In the genomic region with DNA sequence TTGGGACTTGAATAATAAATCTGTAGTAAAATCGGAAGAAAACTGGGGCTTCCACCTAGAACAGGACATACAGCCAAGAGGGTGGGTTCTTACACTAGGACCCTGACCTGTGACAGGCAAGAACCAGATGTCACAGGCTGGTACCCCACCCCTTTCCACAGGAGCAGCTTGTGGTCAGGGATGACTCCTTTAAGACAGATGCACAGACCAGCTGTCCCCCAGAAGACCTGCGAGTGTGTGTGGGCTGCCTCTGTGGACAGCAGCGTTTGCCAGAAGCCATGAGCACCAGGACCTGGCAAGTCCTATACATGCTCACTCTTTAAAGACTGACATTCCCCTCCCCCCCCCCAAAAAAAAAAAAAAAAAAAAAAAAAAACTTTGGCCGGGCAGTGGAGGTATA, we compare ENCODE assay signal across 29 mouse cellular contexts.
"Had no signal": no experiment of that assay in that cellular context is flagged by ENCODE, and none has a peak within 500 bp of the region (broad histone marks: within the 10 kb centered on the region; RNA-seq: fewer than 3 reads in every experiment).

No protein-coding gene starts in this region.

- H3K9me3 ChIP-seq: heart, embryonic 12.5 days; heart, embryonic 13.5 days; heart, embryonic 15.5 days; hindbrain, embryonic 12.5 days; hindbrain, embryonic 13.5 days; hindbrain, embryonic 15.5 days; intestine, embryonic 15.5 days; kidney, embryonic 15.5 days had no signal

- DNase-seq: heart, postnatal 10 days; heart, postnatal 14 days; heart, postnatal 36 days; heart, postnatal 4 days; kidney, adult 18-20 months; kidney, adult 2 months; kidney, adult 8-10 months; kidney, adult 9 months; kidney, postnatal 10 days; kidney, postnatal 14 days; kidney, postnatal 36 days; kidney, postnatal 4 days; layer of hippocampus, adult 9-11 months; layer of hippocampus, postnatal 36 days had no signal

- H3K4me3 ChIP-seq: heart, embryonic 12.5 days; heart, embryonic 13.5 days; heart, embryonic 15.5 days; hindbrain, embryonic 10.5 days; hindbrain, embryonic 12.5 days; hindbrain, embryonic 13.5 days; hindbrain, embryonic 15.5 days; intestine, embryonic 15.5 days; kidney, embryonic 15.5 days; layer of hippocampus, adult 2 months; left cerebral cortex, adult 2 months had no signal

- H3K27me3 ChIP-seq: heart, embryonic 12.5 days; heart, embryonic 13.5 days; heart, embryonic 15.5 days; hindbrain, embryonic 12.5 days; hindbrain, embryonic 13.5 days; hindbrain, embryonic 15.5 days; intestine, embryonic 15.5 days; kidney, embryonic 15.5 days had no signal

- H3K4me2 ChIP-seq: heart, embryonic 11.5 days; heart, embryonic 12.5 days; heart, embryonic 13.5 days; heart, embryonic 15.5 days; hindbrain, embryonic 12.5 days; hindbrain, embryonic 13.5 days; hindbrain, embryonic 14.5 days; hindbrain, embryonic 15.5 days; intestine, embryonic 15.5 days; kidney, embryonic 15.5 days had no signal

- H3K27ac ChIP-seq: heart, embryonic 13.5 days; heart, embryonic 15.5 days; hindbrain, embryonic 10.5 days; hindbrain, embryonic 12.5 days; hindbrain, embryonic 13.5 days; hindbrain, embryonic 14.5 days; hindbrain, embryonic 15.5 days; hindbrain, postnatal 0 days; intestine, embryonic 15.5 days; kidney, embryonic 15.5 days; kidney, postnatal 0 days; layer of hippocampus, adult 2 months; left cerebral cortex, adult 2 months had no signal
